Mouse (Mus musculus) kidney, postnatal 14 days (tissue): ENCODE measurements at regions not wholly inside any gene's neighbourhood (a gene's known extent, or its start where the extent isn't known, plus 50 kb on each side); places are given as distances from the start of the nearest gene placed in this dataset.

ENCODE experiments used
- DNase-seq: peaks from one replicate; pipeline ENCODE4 v3.0.0; 2022; ENCODE audit warnings: mixed read lengths

- DNase-seq: no peak
Observed at GRCm38 (mm10) chr3:19367761-19368160, 260.7 kb downstream of the 1700064H15Rik start.
